Mouse (Mus musculus): ENCODE measurements around the gene Baz2b.

Gene Baz2b

DNA sequence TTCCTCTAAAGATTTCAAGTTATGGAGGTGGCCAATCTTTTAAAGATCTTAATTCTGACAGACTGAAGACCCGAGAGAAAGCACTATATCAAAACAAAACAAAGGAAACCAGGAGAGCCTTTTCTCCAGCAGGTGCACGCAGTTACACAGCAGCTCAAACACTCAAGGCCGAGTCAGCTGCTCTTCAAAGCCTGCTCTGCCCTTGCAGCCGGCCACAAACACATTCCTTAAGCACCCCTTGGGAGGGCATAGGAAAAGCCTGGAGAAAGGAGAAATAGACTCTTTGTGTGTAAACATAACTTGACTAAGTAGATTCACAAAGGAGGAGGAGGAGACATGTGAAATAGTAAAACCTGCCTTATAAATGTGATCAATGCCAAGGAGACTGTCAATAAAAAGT lies 153.6 kb downstream of the Baz2b start:
- no peaks in the 10 kb centered on the region for H3K27me3 ChIP-seq (ENCODE audit: insufficient read depth, low read length)
- TF ChIP-seq CTCF (conservative IDR thresholded peaks at IDR 0.05; ENCODE audit: low read length) (no peak), NANOG (IDR thresholded peaks at IDR 0.05; ENCODE audit: borderline replicate concordance, low read length) (no peak), POU5F1 (IDR thresholded peaks at IDR 0.05; ENCODE audit: borderline replicate concordance, low read length) (no peak)
- peaks cover 32% of the 10 kb centered on the region for H3K4me1 ChIP-seq (replicated peaks; ENCODE audit: low read depth, low read length)
- H3K4me3 ChIP-seq (replicated peaks; ENCODE audit: low read length) = no peak overlapping the region
- no peaks in the 10 kb centered on the region for H3K36me3 ChIP-seq (ENCODE audit: insufficient read depth, low read length)
- no peaks in the 10 kb centered on the region for H3K9me3 ChIP-seq (ENCODE audit: low read length)

DNA sequence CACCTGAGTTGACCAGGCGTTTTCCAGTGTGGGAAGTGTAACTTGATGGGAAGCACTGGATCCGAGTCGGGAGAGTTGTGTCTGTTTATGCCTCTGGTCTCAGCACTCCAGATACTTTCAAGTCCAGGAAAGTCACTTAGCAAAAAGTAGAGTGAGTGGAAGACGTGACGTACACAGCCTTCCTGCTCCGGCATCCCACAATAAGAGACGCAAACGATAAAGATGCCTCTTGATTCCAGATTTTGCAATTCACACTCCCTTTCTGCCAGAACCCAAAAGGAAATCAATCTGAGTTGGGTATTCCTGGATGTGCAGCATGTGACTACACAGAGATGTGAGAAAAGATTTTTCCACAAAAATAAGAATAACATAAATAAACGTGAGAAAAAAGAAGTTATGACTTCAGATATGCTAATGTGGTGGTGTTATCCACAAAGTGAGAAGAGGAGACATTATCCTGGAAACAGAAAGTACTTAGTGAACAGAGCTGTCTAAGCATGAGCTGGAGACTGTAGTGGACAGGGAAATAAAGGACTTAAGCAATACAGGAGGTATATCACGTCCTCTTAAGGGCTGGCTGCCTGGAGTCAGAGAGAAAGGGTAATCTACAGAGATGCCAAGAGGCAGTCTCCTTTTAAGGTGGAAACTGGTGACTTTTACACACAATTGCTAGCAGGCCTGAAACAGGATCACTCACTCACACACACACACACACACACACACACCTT lies 154.7 kb downstream of the Baz2b start:
- Histone ChIP-seq H3K4me3 (replicated peaks; ENCODE audit: low read length) (no peak overlapping the region), H3K36me3 (ENCODE audit: insufficient read depth, low read length) (no peaks in the 10 kb centered on the region), H3K9me3 (ENCODE audit: low read length) (no peaks in the 10 kb centered on the region), H3K4me1 (replicated peaks; ENCODE audit: low read depth, low read length) (peaks cover 43% of the 10 kb centered on the region), H3K27me3 (ENCODE audit: insufficient read depth, low read length) (no peaks in the 10 kb centered on the region)
- no peak for TF ChIP-seq NANOG (IDR thresholded peaks at IDR 0.05; ENCODE audit: borderline replicate concordance, low read length)
- TF ChIP-seq CTCF (conservative IDR thresholded peaks at IDR 0.05; ENCODE audit: low read length) = no peak
- TF ChIP-seq POU5F1 (IDR thresholded peaks at IDR 0.05; ENCODE audit: borderline replicate concordance, low read length) = no peak

DNA sequence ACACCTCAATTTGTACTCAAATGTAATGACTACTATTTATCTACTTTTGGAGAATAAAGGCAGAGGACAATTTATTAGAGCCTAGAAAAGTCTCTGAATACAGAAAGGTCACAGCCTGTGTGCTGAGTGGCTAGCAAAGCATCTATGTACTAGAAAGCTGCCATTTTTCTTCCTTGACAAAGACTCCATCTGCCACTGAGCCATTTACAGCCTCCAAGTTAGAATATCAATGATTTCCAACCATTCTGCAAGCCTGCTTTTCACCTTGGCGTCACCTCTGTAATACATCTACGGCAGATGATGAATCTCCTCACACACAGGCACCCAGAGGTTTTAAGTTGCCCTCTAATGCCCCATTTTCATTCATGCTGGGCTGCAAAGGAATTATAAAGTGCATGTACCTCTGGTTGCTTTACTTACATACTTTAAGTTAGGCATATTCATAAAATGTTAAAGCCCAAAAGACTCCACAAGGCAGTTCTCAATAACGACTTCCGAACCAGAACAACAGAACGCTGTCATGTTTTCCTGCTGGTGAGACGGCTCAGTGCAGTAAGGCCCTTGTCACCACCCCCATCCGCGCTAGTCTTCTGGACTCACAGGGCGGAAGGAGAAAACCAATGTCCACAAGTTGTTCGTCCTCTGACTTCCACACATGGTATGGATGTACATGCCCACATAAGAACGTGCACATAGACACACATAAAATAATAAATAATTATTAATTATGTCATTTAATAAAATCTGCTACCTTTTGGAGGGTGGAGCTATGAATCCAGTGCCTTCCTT lies 156.2 kb downstream of the Baz2b start:
- Histone ChIP-seq H3K27me3 (ENCODE audit: insufficient read depth, low read length) (no peaks in the 10 kb centered on the region), H3K9me3 (ENCODE audit: low read length) (no peaks in the 10 kb centered on the region), H3K4me1 (replicated peaks; ENCODE audit: low read depth, low read length) (peaks cover 52% of the 10 kb centered on the region), H3K4me3 (replicated peaks; ENCODE audit: low read length) (no peak overlapping the region), H3K36me3 (ENCODE audit: insufficient read depth, low read length) (no peaks in the 10 kb centered on the region)
- TF ChIP-seq NANOG (IDR thresholded peaks at IDR 0.05; ENCODE audit: borderline replicate concordance, low read length) = no peak
- TF ChIP-seq CTCF (conservative IDR thresholded peaks at IDR 0.05; ENCODE audit: low read length) = no peak
- TF ChIP-seq POU5F1 (IDR thresholded peaks at IDR 0.05; ENCODE audit: borderline replicate concordance, low read length) = no peak

DNA sequence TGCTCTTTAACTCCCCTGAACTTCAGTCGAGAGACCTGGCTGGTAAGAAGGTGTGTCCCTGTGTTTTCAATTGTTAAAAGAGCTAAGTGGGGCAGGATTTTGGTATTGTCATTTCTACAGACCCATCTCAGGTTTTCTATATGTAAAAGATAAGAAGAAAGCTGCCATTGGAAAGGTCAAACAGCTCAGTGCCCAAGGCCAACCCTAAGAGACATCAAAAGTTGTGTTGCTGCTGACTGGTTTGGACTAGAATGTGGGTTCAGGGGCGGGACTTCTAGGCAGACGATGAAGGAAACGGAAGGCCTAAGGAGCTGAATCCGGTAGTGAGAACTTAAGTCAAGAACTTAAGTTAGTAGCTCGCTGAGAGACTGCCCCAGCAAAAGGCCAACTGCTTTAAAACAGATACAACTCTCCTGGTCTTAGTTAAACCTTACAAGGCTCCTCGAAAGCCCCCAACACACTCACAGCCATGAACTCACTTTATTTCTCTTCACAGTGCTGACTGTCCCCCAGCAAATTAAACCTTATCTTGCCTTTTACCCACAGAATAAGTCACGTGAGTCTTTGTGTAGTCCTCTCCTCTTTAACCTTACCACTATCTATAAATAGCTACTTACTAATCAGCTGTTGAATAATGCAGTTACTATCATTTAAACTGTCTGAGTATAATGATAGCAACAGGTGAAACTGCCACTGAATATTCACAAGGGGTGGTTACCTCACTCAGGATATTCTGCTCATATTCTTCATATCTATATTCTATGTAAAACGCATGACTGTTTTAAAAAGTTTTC lies 158.8 kb downstream of the Baz2b start:
- H3K36me3 ChIP-seq (ENCODE audit: insufficient read depth, low read length) = no peaks in the 10 kb centered on the region
- no peaks in the 10 kb centered on the region for H3K27me3 ChIP-seq (ENCODE audit: insufficient read depth, low read length)
- H3K4me1 ChIP-seq (replicated peaks; ENCODE audit: low read depth, low read length) = peaks cover 62% of the 10 kb centered on the region
- no peaks in the 10 kb centered on the region for H3K9me3 ChIP-seq (ENCODE audit: low read length)
- TF ChIP-seq NANOG (IDR thresholded peaks at IDR 0.05; ENCODE audit: borderline replicate concordance, low read length) (peak; percentile 90), CTCF (conservative IDR thresholded peaks at IDR 0.05; ENCODE audit: low read length) (no peak), POU5F1 (IDR thresholded peaks at IDR 0.05; ENCODE audit: borderline replicate concordance, low read length) (no peak)
- peak overlapping the region; percentile 7 for H3K4me3 ChIP-seq (replicated peaks; ENCODE audit: low read length)

DNA sequence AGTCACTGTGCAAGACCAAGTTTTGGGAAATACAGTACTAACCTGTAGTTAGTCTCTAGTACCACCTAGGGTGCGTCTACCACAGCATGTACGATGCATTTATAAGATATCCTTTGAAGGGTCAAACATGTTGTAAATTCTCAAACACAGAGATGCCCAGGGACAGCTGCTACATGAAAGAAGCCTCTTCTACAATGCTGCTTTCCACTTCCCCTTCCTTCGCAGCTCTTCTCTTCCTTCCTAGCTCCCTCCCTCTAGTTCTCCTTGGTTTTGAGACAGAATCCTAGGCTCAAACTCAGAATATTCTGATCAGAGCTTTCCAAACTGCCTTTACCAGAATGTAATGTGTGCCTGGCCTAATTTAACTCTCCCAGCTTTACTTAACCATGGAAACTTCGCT lies 159.8 kb downstream of the Baz2b start:
- H3K36me3 ChIP-seq (ENCODE audit: insufficient read depth, low read length) = no peaks in the 10 kb centered on the region
- no peaks in the 10 kb centered on the region for H3K9me3 ChIP-seq (ENCODE audit: low read length)
- no peak for TF ChIP-seq CTCF (conservative IDR thresholded peaks at IDR 0.05; ENCODE audit: low read length)
- TF ChIP-seq POU5F1 (IDR thresholded peaks at IDR 0.05; ENCODE audit: borderline replicate concordance, low read length) = no peak
- TF ChIP-seq NANOG (IDR thresholded peaks at IDR 0.05; ENCODE audit: borderline replicate concordance, low read length) = no peak
- peaks cover 63% of the 10 kb centered on the region for H3K4me1 ChIP-seq (replicated peaks; ENCODE audit: low read depth, low read length)
- no peaks in the 10 kb centered on the region for H3K27me3 ChIP-seq (ENCODE audit: insufficient read depth, low read length)
- peak overlapping the region; percentile 41 for H3K4me3 ChIP-seq (replicated peaks; ENCODE audit: low read length)

- Histone ChIP-seq H3K27me3 (ENCODE audit: insufficient read depth, low read length) (no peaks in the 10 kb centered on the region), H3K36me3 (ENCODE audit: insufficient read depth, low read length) (no peaks in the 10 kb centered on the region), H3K9me3 (ENCODE audit: low read length) (no peaks in the 10 kb centered on the region), H3K4me3 (replicated peaks; ENCODE audit: low read length) (peak overlapping the region; percentile 41; the same call in 1 of the 2 replicates), H3K4me1 (replicated peaks; ENCODE audit: low read depth, low read length) (peaks cover 66% of the 10 kb centered on the region)
- TF ChIP-seq NANOG (IDR thresholded peaks at IDR 0.05; ENCODE audit: borderline replicate concordance, low read length) = no peak
- no peak for TF ChIP-seq POU5F1 (IDR thresholded peaks at IDR 0.05; ENCODE audit: borderline replicate concordance, low read length)
- TF ChIP-seq CTCF (conservative IDR thresholded peaks at IDR 0.05; ENCODE audit: low read length) = no peak
These were observed 160.3 kb downstream of the Baz2b start for GRCm38 (mm10) chr2:60049351-60049750.

DNA sequence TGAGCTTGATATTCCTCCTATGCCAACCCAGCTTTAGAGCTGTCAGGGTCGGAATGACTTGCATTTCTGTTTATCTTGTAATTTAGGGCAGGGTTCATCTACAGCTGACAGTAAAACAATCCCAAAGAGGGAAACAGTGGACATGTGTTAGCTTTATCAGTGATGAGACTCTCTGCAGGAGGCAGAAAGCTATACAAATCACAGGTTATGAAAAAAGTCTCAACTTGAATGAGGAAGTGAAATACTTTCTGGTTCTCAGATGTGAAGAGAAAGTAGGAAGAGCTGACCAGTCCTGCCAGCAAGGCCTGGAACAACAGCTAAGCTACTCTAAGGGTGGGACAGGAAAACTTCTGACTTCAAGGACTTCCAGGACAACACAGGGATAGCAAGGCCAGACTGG lies 163.6 kb downstream of the Baz2b start:
- Histone ChIP-seq H3K9me3 (ENCODE audit: low read length) (no peaks in the 10 kb centered on the region), H3K4me1 (replicated peaks; ENCODE audit: low read depth, low read length) (peaks cover 44% of the 10 kb centered on the region), H3K4me3 (replicated peaks; ENCODE audit: low read length) (no peak overlapping the region), H3K27me3 (ENCODE audit: insufficient read depth, low read length) (no peaks in the 10 kb centered on the region), H3K36me3 (ENCODE audit: insufficient read depth, low read length) (no peaks in the 10 kb centered on the region)
- TF ChIP-seq CTCF (conservative IDR thresholded peaks at IDR 0.05; ENCODE audit: low read length) (no peak), NANOG (IDR thresholded peaks at IDR 0.05; ENCODE audit: borderline replicate concordance, low read length) (no peak), POU5F1 (IDR thresholded peaks at IDR 0.05; ENCODE audit: borderline replicate concordance, low read length) (no peak)

GRCm38 (mm10) chr2:60044988-60045387 lies 164.7 kb downstream of the Baz2b start:
- Histone ChIP-seq H3K36me3 (ENCODE audit: insufficient read depth, low read length) (no peaks in the 10 kb centered on the region), H3K9me3 (ENCODE audit: low read length) (no peaks in the 10 kb centered on the region), H3K4me3 (replicated peaks; ENCODE audit: low read length) (no peak overlapping the region), H3K27me3 (ENCODE audit: insufficient read depth, low read length) (no peaks in the 10 kb centered on the region), H3K4me1 (replicated peaks; ENCODE audit: low read depth, low read length) (peaks cover 34% of the 10 kb centered on the region)
- TF ChIP-seq CTCF (conservative IDR thresholded peaks at IDR 0.05; ENCODE audit: low read length) (peak; percentile 68), POU5F1 (IDR thresholded peaks at IDR 0.05; ENCODE audit: borderline replicate concordance, low read length) (no peak)
